Mouse (Mus musculus): ENCODE data around the gene Ttl. TPM values are rescaled to one million over a fixed set of nuclear protein-coding genes. Genes with fewer than 3 reads are reported as not detected.

Gene Ttl
- total RNA-seq, 1 experiment from 2014 or later = 6.4 TPM

Other genes with a start within 250 kb of the Ttl start
- 14.0 and 23.8 TPM in 2 replicates for gene Tmem87b, start 247.8 kb upstream of the Ttl start, total RNA-seq (2017)
- gene Fbln7, start 203.0 kb upstream of the Ttl start, total RNA-seq (2017) = not detected in 2 replicates
- 7.9 and 9.0 TPM in 2 replicates for gene Zc3h8, start 121.9 kb upstream of the Ttl start, total RNA-seq (2017)
- gene Zc3h6, start 98.5 kb upstream of the Ttl start, total RNA-seq (2017) = 5.8 and 8.4 TPM in 2 replicates
- gene Gm10762, start 98.2 kb upstream of the Ttl start, total RNA-seq (2017) = 5.4 and 9.4 TPM in 2 replicates
- not detected in 2 replicates for gene Vinac1, start 17.8 kb upstream of the Ttl start, total RNA-seq (2017)
- 48.6 and 59.8 TPM in 2 replicates for gene Polr1b, start 35.1 kb downstream of the Ttl start, total RNA-seq (2017)
- gene Chchd5, start 63.8 kb downstream of the Ttl start, total RNA-seq (2017) = 14.5 and 18.5 TPM in 2 replicates
- 114 and 140 TPM in 2 replicates for gene Slc20a1, start 132.8 kb downstream of the Ttl start, total RNA-seq (2017)
- gene Ckap2l, start 231.3 kb downstream of the Ttl start, total RNA-seq (2017) = 69.3 and 78.5 TPM in 2 replicates
- not detected in 2 replicates for gene Il1a, start 244.0 kb downstream of the Ttl start, total RNA-seq (2017)